8 mouse cellular contexts compared by ENCODE assay signal in the genomic region with DNA sequence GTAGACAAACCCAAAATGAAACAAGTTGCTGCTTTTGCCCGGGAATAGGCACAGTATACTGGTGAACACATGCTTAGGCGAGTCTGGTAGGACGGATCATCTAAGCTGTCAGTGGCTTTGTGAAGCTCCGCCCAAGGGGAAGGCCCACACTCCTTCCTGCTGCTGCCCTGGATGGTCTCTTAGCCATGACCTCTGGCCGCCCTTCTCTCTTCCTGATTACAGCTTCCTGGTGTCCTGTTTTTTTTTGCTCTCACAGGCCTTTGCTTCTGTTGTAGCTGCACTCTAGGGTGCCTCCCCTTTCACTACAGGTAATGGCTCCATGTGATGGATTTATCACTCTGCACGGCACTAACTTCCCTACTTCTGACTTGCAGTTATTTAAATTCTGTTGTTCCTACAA.
DNase-seq lines count a peak whose midpoint lies in the region; ATAC-seq lines count a peak whose summit lies in the region.
"Had no signal": no experiment of that assay in that cellular context is flagged by ENCODE, and none has a peak within 500 bp of the region (broad histone marks: within the 10 kb centered on the region; RNA-seq: fewer than 3 reads in every experiment).

No protein-coding gene starts in this region.

- H3K9me3 ChIP-seq in heart, embryonic 11.5 days (replicated peaks; ENCODE audit: control insufficient read depth, low read length): no peaks in the 10 kb centered on the region
- H3K9me3 ChIP-seq in kidney, embryonic 16.5 days (ENCODE audit: low read length): no peaks in the 10 kb centered on the region
- no peaks in the 10 kb centered on the region for H3K9me3 ChIP-seq in midbrain, embryonic 10.5 days (replicated peaks)
- H3K9me3 ChIP-seq: limb, embryonic 15.5 days had no signal

- peak; percentile 67 for ATAC-seq in heart, embryonic 11.5 days (replicated peaks; ENCODE audit: insufficient number of reproducible peaks, low FRiP score, low TSS enrichment)
- ATAC-seq in kidney, embryonic 16.5 days (ENCODE audit: low FRiP score, low TSS enrichment): peak; percentile 57; the same call in 1 of the 2 replicates

- H3K4me3 ChIP-seq in heart, embryonic 11.5 days (ENCODE audit: low read depth, low read length): no peak overlapping the region
- no peak overlapping the region for H3K4me3 ChIP-seq in kidney, embryonic 16.5 days (ENCODE audit: low read length)
- H3K4me3 ChIP-seq in midbrain, embryonic 10.5 days: no peak overlapping the region
- H3K4me3 ChIP-seq: limb, embryonic 15.5 days had no signal

- peak; percentile 50 to 53 for DNase-seq in adrenal gland, postnatal 36 days
- DNase-seq in lung, postnatal 36 days: peak; percentile 87
- no peak for DNase-seq in midbrain, embryonic 10.5 days (ENCODE audit: low spot score)
- DNase-seq in cerebellum, postnatal 25 days: no peak
- DNase-seq in spleen, adult 18-20 months: no peak

- no peaks in the 10 kb centered on the region for H3K36me3 ChIP-seq in heart, embryonic 11.5 days (ENCODE audit: control insufficient read depth, insufficient read depth, low read length)
- no peaks in the 10 kb centered on the region for H3K36me3 ChIP-seq in kidney, embryonic 16.5 days (ENCODE audit: insufficient read depth, low read length)
- H3K36me3 ChIP-seq in midbrain, embryonic 10.5 days: no peaks in the 10 kb centered on the region
- H3K36me3 ChIP-seq: limb, embryonic 15.5 days had no signal

- no peak overlapping the region for H3K4me2 ChIP-seq in heart, embryonic 11.5 days
- H3K4me2 ChIP-seq in kidney, embryonic 16.5 days (replicated peaks; ENCODE audit: low read depth, low read length): no peak overlapping the region
- H3K4me2 ChIP-seq: limb, embryonic 15.5 days had no signal

- H3K27me3 ChIP-seq in heart, embryonic 11.5 days (ENCODE audit: control insufficient read depth, insufficient read depth, low read length): no peaks in the 10 kb centered on the region
- H3K27me3 ChIP-seq in kidney, embryonic 16.5 days (ENCODE audit: insufficient read depth, low read length): no peaks in the 10 kb centered on the region
- H3K27me3 ChIP-seq in midbrain, embryonic 10.5 days (ENCODE audit: low read depth, poor library complexity, severe bottlenecking): no peaks in the 10 kb centered on the region
- H3K27me3 ChIP-seq: limb, embryonic 15.5 days had no signal

- H3K27ac ChIP-seq in heart, embryonic 11.5 days (ENCODE audit: low read depth, low read length): no peak overlapping the region
- H3K27ac ChIP-seq in kidney, embryonic 16.5 days (ENCODE audit: low read length): 0 out of 2 replicates have a peak overlapping the region, but pooled peaks have one; percentile 21
- no peak overlapping the region for H3K27ac ChIP-seq in midbrain, embryonic 10.5 days (replicated peaks)
- H3K27ac ChIP-seq: limb, embryonic 15.5 days had no signal

- no peak overlapping the region for H3K9ac ChIP-seq in heart, embryonic 11.5 days (ENCODE audit: low read depth, low read length)
- H3K9ac ChIP-seq in kidney, embryonic 16.5 days (replicated peaks; ENCODE audit: low read length): no peak overlapping the region
- H3K9ac ChIP-seq: limb, embryonic 15.5 days had no signal

- H3K4me1 ChIP-seq in heart, embryonic 11.5 days (ENCODE audit: control insufficient read depth, insufficient read depth, low read length): peaks cover 14% of the 10 kb centered on the region
- H3K4me1 ChIP-seq in kidney, embryonic 16.5 days (ENCODE audit: insufficient read depth, low read length): peaks cover 20% of the 10 kb centered on the region
- H3K4me1 ChIP-seq in midbrain, embryonic 10.5 days: peaks cover 33% of the 10 kb centered on the region

- 45% methylated on average over 6 of the region's 6 CpGs for WGBS in heart, embryonic 11.5 days (ENCODE audit: insufficient replicate concordance)
- 36% methylated on average over 6 of the region's 6 CpGs for WGBS in kidney, embryonic 16.5 days
- WGBS in midbrain, embryonic 10.5 days: 68% methylated on average over 6 of the region's 6 CpGs

Comparison
In these comparisons a context has a peak if more than half of its experiments do, and no peak if none do; other contexts are left out.
1. DNase-seq: peak in adrenal gland, postnatal 36 days (2 of 2) and lung, postnatal 36 days (single experiment); none in midbrain, embryonic 10.5 days (single experiment), cerebellum, postnatal 25 days (0 of 2) and spleen, adult 18-20 months (0 of 2).